Mouse (Mus musculus): ENCODE data around the gene Ciz1. TPM values are rescaled to one million over a fixed set of nuclear protein-coding genes. Genes with fewer than 3 reads are reported as not detected.

The Ciz1 gene
- total RNA-seq (2017): 120 and 134 TPM in 2 replicates

- no peak for ATAC-seq (ENCODE audit: extremely low read depth, insufficient number of reproducible peaks, low FRiP score, poor library complexity, severe bottlenecking)
These were observed at the start of gene Ciz1 for GRCm38 (mm10) chr2:32352151-32353006. TSS of gene Ciz1 (plus strand) at chr2:32352327.

- ATAC-seq (ENCODE audit: extremely low read depth, insufficient number of reproducible peaks, low FRiP score, poor library complexity, severe bottlenecking): no peak
These were observed 49.2 kb upstream of the Ciz1 start for GRCm38 (mm10) chr2:32302952-32303351.

- ATAC-seq (ENCODE audit: extremely low read depth, insufficient number of reproducible peaks, low FRiP score, poor library complexity, severe bottlenecking): 0 out of 2 replicates have a peak, but pooled peaks have one; percentile 13
These were observed 47.8 kb upstream of the Ciz1 start for GRCm38 (mm10) chr2:32304145-32304832.

GRCm38 (mm10) chr2:32305668-32306067, 46.5 kb upstream of the Ciz1 start:
- ATAC-seq (ENCODE audit: extremely low read depth, insufficient number of reproducible peaks, low FRiP score, poor library complexity, severe bottlenecking): no peak

GRCm38 (mm10) chr2:32306176-32306575, 46.0 kb upstream of the Ciz1 start:
- no peak for ATAC-seq (ENCODE audit: extremely low read depth, insufficient number of reproducible peaks, low FRiP score, poor library complexity, severe bottlenecking)

- ATAC-seq (ENCODE audit: extremely low read depth, insufficient number of reproducible peaks, low FRiP score, poor library complexity, severe bottlenecking): no peak
These were observed 44.8 kb upstream of the Ciz1 start for GRCm38 (mm10) chr2:32307247-32307798.

GRCm38 (mm10) chr2:32307941-32308760, 44.0 kb upstream of the Ciz1 start:
- ATAC-seq (ENCODE audit: extremely low read depth, insufficient number of reproducible peaks, low FRiP score, poor library complexity, severe bottlenecking): no peak

- ATAC-seq (ENCODE audit: extremely low read depth, insufficient number of reproducible peaks, low FRiP score, poor library complexity, severe bottlenecking): no peak
These were observed 43.1 kb upstream of the Ciz1 start for GRCm38 (mm10) chr2:32308870-32309568.

- ATAC-seq (ENCODE audit: extremely low read depth, insufficient number of reproducible peaks, low FRiP score, poor library complexity, severe bottlenecking): no peak
These were observed 41.9 kb upstream of the Ciz1 start for GRCm38 (mm10) chr2:32310096-32310845.

GRCm38 (mm10) chr2:32311443-32312317, 40.4 kb upstream of the Ciz1 start:
- no peak for ATAC-seq (ENCODE audit: extremely low read depth, insufficient number of reproducible peaks, low FRiP score, poor library complexity, severe bottlenecking)

GRCm38 (mm10) chr2:32312318-32312964, 39.7 kb upstream of the Ciz1 start:
- ATAC-seq (ENCODE audit: extremely low read depth, insufficient number of reproducible peaks, low FRiP score, poor library complexity, severe bottlenecking): peak; percentile 52

- ATAC-seq (ENCODE audit: extremely low read depth, insufficient number of reproducible peaks, low FRiP score, poor library complexity, severe bottlenecking): no peak
These were observed 37.3 kb upstream of the Ciz1 start for GRCm38 (mm10) chr2:32314831-32315230.

GRCm38 (mm10) chr2:32315751-32316150, 36.4 kb upstream of the Ciz1 start:
- no peak for ATAC-seq (ENCODE audit: extremely low read depth, insufficient number of reproducible peaks, low FRiP score, poor library complexity, severe bottlenecking)

GRCm38 (mm10) chr2:32316887-32317656, 35.1 kb upstream of the Ciz1 start:
- no peak for ATAC-seq (ENCODE audit: extremely low read depth, insufficient number of reproducible peaks, low FRiP score, poor library complexity, severe bottlenecking)

GRCm38 (mm10) chr2:32317791-32318417, 34.2 kb upstream of the Ciz1 start:
- ATAC-seq (ENCODE audit: extremely low read depth, insufficient number of reproducible peaks, low FRiP score, poor library complexity, severe bottlenecking): no peak

Data from neutrophil, adult 5-6 weeks (primary cell).